Mouse (Mus musculus): ENCODE measurements around the gene Olfr470. TPM values are rescaled to one million over a fixed set of nuclear protein-coding genes. Genes with fewer than 3 reads are reported as not detected.
"Not testable (repeated sequence)": the region's sequence is repeated elsewhere in the genome, so short reads cannot be mapped to it uniquely, and the experiment has no call there.

Olfr470 gene
- not detected for polyA plus RNA-seq (2012; fragmentation: generic; extraction: Trizol)
- long read RNA-seq, experiment 1: 0 reads
- long read RNA-seq, experiment 2: 0 reads

- H3ac ChIP-seq (ENCODE audit: control insufficient read depth, insufficient read length, low read depth); H3K36me3 ChIP-seq (ENCODE audit: control insufficient read depth, insufficient read depth); H3K79me3 ChIP-seq (ENCODE audit: low read depth); H3K4me3 ChIP-seq (ENCODE audit: insufficient read depth, poor library complexity, severe bottlenecking); H3K79me2 ChIP-seq (ENCODE audit: control insufficient read depth, insufficient read depth); H3K27me3 ChIP-seq (ENCODE audit: control insufficient read depth, insufficient read depth, insufficient read length): not testable (repeated sequence)
Observed at GRCm38 (mm10) chr7:107847390-107847789, at the start of gene Olfr470. Gene Olfr470, minus strand, starts transcription at chr7:107847490.

DNA sequence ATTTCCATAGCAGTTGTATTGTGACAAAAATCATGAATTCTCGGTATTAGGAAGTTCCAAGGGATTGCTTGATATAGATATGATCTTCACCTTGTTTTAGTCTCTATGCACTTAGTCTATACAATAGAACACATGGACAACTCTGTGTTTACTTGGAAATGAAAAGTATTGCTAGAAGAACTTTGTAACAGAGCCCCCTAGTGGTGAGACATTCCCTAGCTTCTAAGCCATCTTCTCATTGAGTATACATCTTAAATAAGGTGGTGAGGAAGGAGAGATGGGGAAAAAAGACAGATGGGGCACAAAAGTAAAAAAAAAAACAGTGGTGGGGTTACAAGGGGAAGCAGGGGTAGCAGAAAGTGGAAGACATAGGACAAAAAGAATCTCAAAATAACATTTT, 5.6 kb downstream of the Olfr470 start:
- no peaks in the 10 kb centered on the region for H3K36me3 ChIP-seq (ENCODE audit: control insufficient read depth, insufficient read depth)

DNA sequence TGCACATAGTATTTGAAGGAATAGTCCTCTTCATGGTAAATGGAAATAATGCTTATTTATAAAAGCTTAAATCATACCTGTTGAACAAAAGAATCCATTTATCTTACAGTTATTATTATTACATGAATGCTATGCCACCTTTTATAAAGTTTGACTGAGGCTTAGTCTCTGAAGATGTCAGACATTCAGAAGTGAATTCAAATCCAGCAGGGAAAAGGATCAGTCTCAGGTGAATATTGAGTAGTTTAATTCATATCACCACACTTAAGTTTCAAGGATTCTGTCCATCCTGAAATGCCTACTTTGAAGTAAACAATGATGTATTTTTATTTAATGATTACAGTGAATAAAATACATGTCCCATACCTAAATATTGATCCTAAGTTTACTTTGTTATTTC, 21.8 kb downstream of the Olfr470 start, which contains the start of gene Olfr469:
TSS of gene Olfr469 (minus strand) at position 101 of the 400 bp plus-strand sequence.
- H3K79me2 ChIP-seq (ENCODE audit: control insufficient read depth, insufficient read depth); H3ac ChIP-seq (ENCODE audit: control insufficient read depth, insufficient read length, low read depth); H3K4me3 ChIP-seq (ENCODE audit: insufficient read depth, poor library complexity, severe bottlenecking); H3K27me3 ChIP-seq (ENCODE audit: control insufficient read depth, insufficient read depth, insufficient read length); H3K79me3 ChIP-seq (ENCODE audit: low read depth); H3K36me3 ChIP-seq (ENCODE audit: control insufficient read depth, insufficient read depth): not testable (repeated sequence)

More for the DNA sequence above, 5.6 kb downstream of the Olfr470 start:
- Histone ChIP-seq H3K79me2 (ENCODE audit: control insufficient read depth, insufficient read depth) (no peaks in the 10 kb centered on the region), H3ac (ENCODE audit: control insufficient read depth, insufficient read length, low read depth) (no peak overlapping the region), H3K27me3 (ENCODE audit: control insufficient read depth, insufficient read depth, insufficient read length) (no peaks in the 10 kb centered on the region), H3K4me3 (ENCODE audit: insufficient read depth, poor library complexity, severe bottlenecking) (no peak overlapping the region), H3K79me3 (ENCODE audit: low read depth) (no peaks in the 10 kb centered on the region)
- TF ChIP-seq MAX (IDR thresholded peaks at IDR 0.05): no peak
- TF ChIP-seq USF1 (IDR thresholded peaks at IDR 0.05; ENCODE audit: low read depth): no peak
- no peak for TF ChIP-seq CTCF (IDR thresholded peaks at IDR 0.05; ENCODE audit: control insufficient read depth, insufficient read depth, insufficient read length)
- no peak for TF ChIP-seq MYOD1 (IDR thresholded peaks at IDR 0.05; ENCODE audit: control insufficient read depth, insufficient read length, low read depth)
- no peak for TF ChIP-seq FOSL1 (IDR thresholded peaks at IDR 0.05; ENCODE audit: insufficient read depth, low read length, poor library complexity, severe bottlenecking)
- no peak for TF ChIP-seq MYOG (IDR thresholded peaks at IDR 0.05; ENCODE audit: control insufficient read depth, extremely low read depth, insufficient read length)
- TF ChIP-seq CEBPB (IDR thresholded peaks at IDR 0.05; ENCODE audit: low read depth): no peak

DNA sequence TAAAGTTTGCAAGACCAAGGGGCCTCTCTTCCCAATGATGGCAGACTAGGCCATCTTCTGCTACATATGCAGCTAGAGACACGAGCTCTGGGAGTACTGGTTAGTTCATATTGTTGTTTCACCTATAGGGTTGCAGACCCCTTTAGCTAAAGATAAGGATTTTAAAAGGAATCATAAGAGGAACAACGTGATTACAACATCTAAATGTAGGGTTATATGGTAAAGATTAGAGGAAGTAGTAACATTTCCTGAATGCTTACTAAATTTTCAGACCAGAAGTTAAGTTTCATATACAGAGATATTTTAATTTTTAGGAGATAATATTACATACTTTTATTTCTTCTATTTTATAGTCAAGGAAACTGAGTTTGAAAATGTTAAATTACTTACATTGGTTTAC, 23.4 kb downstream of the Olfr470 start:
- not testable (repeated sequence) for H3K4me3 ChIP-seq (ENCODE audit: insufficient read depth, poor library complexity, severe bottlenecking); H3K79me2 ChIP-seq (ENCODE audit: control insufficient read depth, insufficient read depth); H3ac ChIP-seq (ENCODE audit: control insufficient read depth, insufficient read length, low read depth); H3K27me3 ChIP-seq (ENCODE audit: control insufficient read depth, insufficient read depth, insufficient read length); H3K79me3 ChIP-seq (ENCODE audit: low read depth); H3K36me3 ChIP-seq (ENCODE audit: control insufficient read depth, insufficient read depth)

DNA sequence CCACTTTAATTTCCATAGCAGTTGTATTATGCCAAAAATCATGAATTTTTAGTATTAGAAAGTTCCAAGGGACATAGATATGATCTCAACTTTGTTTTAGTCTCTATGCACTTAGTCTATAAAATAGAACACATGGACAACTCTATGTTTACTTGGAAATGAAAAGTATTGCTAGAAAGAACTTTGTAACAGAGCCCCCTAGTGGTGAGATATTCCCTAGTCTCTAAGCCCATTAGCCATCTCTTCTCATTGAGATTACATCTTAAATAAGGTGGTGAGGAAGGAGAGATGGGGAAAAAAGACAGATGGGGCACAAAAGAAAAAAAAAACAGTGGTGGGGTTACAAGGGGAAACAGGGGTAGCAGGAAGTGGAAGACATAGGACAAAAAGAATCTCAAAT, 27.8 kb downstream of the Olfr470 start:
- Histone ChIP-seq H3K79me3 (ENCODE audit: low read depth) (no peaks in the 10 kb centered on the region), H3K79me2 (ENCODE audit: control insufficient read depth, insufficient read depth) (no peaks in the 10 kb centered on the region), H3K4me3 (ENCODE audit: insufficient read depth, poor library complexity, severe bottlenecking) (no peak overlapping the region), H3K36me3 (ENCODE audit: control insufficient read depth, insufficient read depth) (no peaks in the 10 kb centered on the region), H3K27me3 (ENCODE audit: control insufficient read depth, insufficient read depth, insufficient read length) (no peaks in the 10 kb centered on the region), H3ac (ENCODE audit: control insufficient read depth, insufficient read length, low read depth) (no peak overlapping the region)
- TF ChIP-seq MAX (IDR thresholded peaks at IDR 0.05): no peak
- no peak for TF ChIP-seq USF1 (IDR thresholded peaks at IDR 0.05; ENCODE audit: low read depth)
- no peak for TF ChIP-seq CEBPB (IDR thresholded peaks at IDR 0.05; ENCODE audit: low read depth)
- no peak for TF ChIP-seq MYOG (IDR thresholded peaks at IDR 0.05; ENCODE audit: control insufficient read depth, extremely low read depth, insufficient read length)
- TF ChIP-seq CTCF (IDR thresholded peaks at IDR 0.05; ENCODE audit: control insufficient read depth, insufficient read depth, insufficient read length): no peak
- no peak for TF ChIP-seq FOSL1 (IDR thresholded peaks at IDR 0.05; ENCODE audit: insufficient read depth, low read length, poor library complexity, severe bottlenecking)
- TF ChIP-seq MYOD1 (IDR thresholded peaks at IDR 0.05; ENCODE audit: control insufficient read depth, insufficient read length, low read depth): no peak

DNA sequence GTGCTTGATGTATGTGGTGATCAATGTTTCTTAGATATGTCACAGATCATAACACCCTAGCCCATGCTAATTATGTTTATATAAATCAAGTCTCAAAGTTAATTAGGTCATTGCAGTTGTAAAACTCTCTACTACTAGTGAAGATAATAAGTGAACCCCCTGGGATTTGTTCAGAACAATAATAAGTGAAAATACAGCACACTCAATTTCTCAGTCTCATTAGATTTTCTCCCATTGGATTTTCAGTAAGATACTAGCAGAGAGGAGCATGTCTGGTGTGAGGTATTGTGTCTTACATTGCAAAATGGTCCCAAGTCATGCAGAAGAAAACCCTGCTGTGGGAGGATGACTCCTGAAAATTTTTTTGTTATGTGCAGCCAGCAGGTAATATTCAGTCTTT, 35.3 kb downstream of the Olfr470 start, which contains the start of gene Olfr467:
TSS of gene Olfr467 (plus strand) at position 301 of the 400 bp plus-strand sequence.
- Histone ChIP-seq H3K36me3 (ENCODE audit: control insufficient read depth, insufficient read depth) (no peaks in the 10 kb centered on the region), H3ac (ENCODE audit: control insufficient read depth, insufficient read length, low read depth) (no peak within 1 kb of the TSS), H3K4me3 (ENCODE audit: insufficient read depth, poor library complexity, severe bottlenecking) (no peak within 1 kb of the TSS), H3K79me3 (ENCODE audit: low read depth) (no peaks in the 10 kb centered on the region), H3K27me3 (ENCODE audit: control insufficient read depth, insufficient read depth, insufficient read length) (no peaks in the 10 kb centered on the region), H3K79me2 (ENCODE audit: control insufficient read depth, insufficient read depth) (no peaks in the 10 kb centered on the region)
- TF ChIP-seq CEBPB (IDR thresholded peaks at IDR 0.05; ENCODE audit: low read depth): no peak
- no peak for TF ChIP-seq MAX (IDR thresholded peaks at IDR 0.05)
- no peak for TF ChIP-seq MYOG (IDR thresholded peaks at IDR 0.05; ENCODE audit: control insufficient read depth, extremely low read depth, insufficient read length)
- no peak for TF ChIP-seq USF1 (IDR thresholded peaks at IDR 0.05; ENCODE audit: low read depth)

DNA sequence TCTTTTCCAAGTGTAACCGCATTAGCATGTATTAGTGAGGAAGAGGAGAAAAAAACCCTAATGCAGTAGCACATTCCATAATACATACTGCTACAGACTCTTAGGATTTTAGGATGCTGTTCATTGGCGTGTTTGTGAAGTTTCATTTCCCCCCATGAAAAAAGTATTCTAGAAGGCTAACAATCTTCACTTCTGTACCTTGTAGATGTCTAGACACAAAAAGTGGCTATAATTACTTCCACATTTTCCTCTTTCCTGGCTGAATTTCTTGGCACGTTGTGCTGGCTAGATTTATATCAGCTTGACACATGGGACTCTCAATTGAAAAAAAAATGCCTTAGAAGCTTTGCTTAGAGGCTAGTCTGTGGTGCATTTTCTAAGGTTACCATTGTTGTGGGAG, 45.2 kb downstream of the Olfr470 start:
- Histone ChIP-seq H3K79me3 (ENCODE audit: low read depth) (no peaks in the 10 kb centered on the region), H3K4me3 (ENCODE audit: insufficient read depth, poor library complexity, severe bottlenecking) (no peak overlapping the region), H3K27me3 (ENCODE audit: control insufficient read depth, insufficient read depth, insufficient read length) (no peaks in the 10 kb centered on the region), H3ac (ENCODE audit: control insufficient read depth, insufficient read length, low read depth) (no peak overlapping the region), H3K79me2 (ENCODE audit: control insufficient read depth, insufficient read depth) (no peaks in the 10 kb centered on the region), H3K36me3 (ENCODE audit: control insufficient read depth, insufficient read depth) (no peaks in the 10 kb centered on the region)
- no peak for TF ChIP-seq FOSL1 (IDR thresholded peaks at IDR 0.05; ENCODE audit: insufficient read depth, low read length, poor library complexity, severe bottlenecking)
- TF ChIP-seq USF1 (IDR thresholded peaks at IDR 0.05; ENCODE audit: low read depth): no peak
- no peak for TF ChIP-seq MAX (IDR thresholded peaks at IDR 0.05)
- no peak for TF ChIP-seq MYOG (IDR thresholded peaks at IDR 0.05; ENCODE audit: control insufficient read depth, extremely low read depth, insufficient read length)
- TF ChIP-seq CTCF (IDR thresholded peaks at IDR 0.05; ENCODE audit: control insufficient read depth, insufficient read depth, insufficient read length): no peak
- TF ChIP-seq CEBPB (IDR thresholded peaks at IDR 0.05; ENCODE audit: low read depth): no peak
- no peak for TF ChIP-seq MYOD1 (IDR thresholded peaks at IDR 0.05; ENCODE audit: control insufficient read depth, insufficient read length, low read depth)

Data from C2C12 (cell line).